Mouse (Mus musculus) right cerebral cortex, postnatal 10 days (tissue): ENCODE data around the gene Kalrn.
"Not testable (repeated sequence)": the region's sequence is repeated elsewhere in the genome, so short reads cannot be mapped to it uniquely, and the experiment has no call there.

Source experiments
- DNase-seq, 2 experiments: peaks; one replicate each; pipeline ENCODE4 v3.0.0; 2021; ENCODE audit warnings: low spot score in 2 of 2

The Kalrn gene

DNA sequence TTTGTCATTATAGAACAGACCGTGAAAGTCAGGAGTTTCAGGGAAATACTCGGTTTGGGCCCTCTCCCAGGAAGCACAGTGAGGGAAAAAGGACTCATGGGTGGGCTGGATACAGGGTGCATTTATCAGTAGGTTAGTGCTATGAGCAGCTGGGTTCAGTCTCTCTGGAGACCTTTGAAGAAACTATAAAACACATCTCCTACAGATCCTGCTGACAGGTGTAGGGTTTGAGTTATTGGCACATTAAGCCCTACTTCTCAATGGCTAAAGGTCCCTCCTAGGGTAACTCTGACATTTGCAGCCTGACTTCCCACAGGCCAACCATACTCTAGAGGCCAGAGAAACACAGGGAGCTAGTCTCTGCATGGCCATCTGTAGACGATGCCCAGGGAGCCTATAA is 256.2 kb downstream of the Kalrn start:
- no peak for DNase-seq

DNA sequence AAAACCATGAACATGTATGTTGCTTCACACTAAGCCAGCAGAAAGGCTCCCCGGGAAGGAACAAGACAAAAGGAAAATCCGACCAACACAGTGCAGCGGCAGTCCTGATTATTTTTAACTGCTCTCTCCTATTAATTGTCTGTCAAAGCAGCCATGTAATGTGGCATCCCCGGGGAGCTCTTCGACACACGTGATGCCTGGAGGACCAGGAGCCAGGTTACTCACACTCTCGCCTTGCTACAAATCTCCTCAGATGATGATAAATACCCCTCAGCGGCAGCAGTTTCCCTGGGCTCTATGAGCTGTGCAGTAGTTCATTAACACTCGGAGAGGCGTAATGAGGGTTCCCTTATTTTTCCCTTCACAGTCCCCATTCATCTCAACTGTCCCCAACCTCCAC is 257.1 kb downstream of the Kalrn start:
- no peak for DNase-seq

DNA sequence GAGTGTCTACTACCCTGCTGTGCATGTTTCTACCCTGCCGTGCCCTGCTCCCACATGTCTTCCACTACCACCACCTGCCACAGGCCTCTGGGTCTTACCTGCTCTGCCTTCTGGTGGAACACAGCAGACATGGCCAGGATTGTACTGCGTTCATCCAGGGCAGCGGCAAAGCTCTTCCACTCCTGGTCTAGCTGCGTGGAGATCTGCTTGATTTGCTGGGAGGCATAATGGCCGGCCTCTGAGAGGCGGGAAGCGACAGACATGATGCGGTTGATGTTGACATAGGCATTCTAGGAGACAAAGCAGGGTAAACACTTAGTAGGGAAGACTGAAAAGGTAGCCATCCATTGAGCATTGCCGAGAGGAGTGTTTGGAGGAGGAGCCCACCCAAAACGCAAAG is 259.3 kb downstream of the Kalrn start:
- no peak for DNase-seq

DNA sequence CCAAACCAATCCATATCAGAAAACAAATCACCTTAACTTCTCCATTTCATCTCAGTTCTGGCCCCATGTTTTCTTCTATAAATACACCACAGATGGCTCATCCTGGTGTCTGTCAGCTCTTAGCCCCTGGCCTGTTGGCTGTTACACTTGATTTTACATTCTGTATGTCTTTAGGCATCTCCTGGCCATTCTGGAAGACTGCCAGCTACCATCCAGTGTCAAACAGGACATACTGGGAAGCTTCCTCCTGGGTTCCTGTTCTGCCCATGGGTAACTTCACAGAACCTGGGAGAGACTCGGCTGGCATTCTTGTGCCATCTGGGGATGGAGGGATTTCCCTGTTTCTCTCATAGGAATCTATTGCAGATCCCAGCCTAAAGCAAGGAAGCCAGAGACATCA is 261.8 kb downstream of the Kalrn start:
- DNase-seq = no peak

DNA sequence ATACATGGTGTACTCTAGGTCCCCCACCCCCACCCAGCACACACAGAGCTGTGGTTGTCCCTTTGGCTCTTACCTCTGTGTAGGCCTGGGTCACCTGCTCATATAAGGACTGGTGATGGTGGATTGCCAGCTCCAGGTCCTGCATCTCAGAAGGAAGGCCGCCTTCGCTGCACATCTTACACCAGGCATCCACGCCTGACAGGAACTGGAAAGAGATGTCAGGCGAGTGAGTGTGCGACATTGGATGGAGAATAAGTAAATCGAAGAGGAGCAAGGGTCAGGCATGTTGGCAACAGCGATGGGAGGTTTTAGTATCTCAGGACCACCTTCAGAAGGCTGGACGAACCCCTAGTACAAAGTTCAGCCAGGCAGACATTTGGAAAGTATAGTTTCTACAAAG is 263.0 kb downstream of the Kalrn start:
- DNase-seq = no peak

DNA sequence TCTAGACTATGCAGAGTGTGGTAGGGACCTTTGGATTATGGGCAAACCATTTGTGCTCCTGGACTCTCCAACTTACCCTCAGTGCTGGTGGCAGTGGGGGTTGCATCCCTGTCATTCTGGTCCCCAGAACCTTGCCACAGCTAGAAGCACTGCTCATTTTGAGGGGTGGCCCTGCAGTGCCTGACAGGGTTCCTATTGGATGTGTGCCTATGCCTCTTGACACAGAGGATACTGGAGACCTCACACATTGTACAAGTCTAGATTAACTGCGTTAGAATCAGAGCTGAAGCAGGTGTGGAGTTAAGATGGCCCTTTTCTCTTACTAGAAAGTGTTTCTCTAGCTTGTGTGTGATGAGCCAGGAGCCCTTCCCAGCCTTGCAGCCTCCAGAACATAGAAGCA is 265.0 kb downstream of the Kalrn start:
- no peak for DNase-seq

DNA sequence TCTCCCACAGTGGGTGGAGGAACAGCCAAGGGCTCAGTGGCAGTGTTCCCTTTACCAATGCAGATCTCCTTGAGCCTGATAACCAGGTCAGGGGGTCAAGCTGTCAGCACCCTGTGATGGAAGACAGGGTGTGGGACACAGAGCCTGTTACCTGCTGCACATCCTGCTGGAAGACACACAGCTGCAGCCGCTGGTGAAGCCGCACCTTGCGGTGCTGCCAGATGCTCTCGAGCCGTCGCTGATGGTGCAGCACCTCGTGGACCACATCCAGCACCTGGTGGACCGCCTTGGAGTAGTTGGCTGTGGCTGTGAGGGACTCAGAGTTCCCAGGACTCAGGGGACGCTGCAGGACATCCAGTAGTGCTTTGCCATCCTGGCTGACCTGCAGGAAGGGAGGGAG is 265.9 kb downstream of the Kalrn start:
- no peak for DNase-seq

DNA sequence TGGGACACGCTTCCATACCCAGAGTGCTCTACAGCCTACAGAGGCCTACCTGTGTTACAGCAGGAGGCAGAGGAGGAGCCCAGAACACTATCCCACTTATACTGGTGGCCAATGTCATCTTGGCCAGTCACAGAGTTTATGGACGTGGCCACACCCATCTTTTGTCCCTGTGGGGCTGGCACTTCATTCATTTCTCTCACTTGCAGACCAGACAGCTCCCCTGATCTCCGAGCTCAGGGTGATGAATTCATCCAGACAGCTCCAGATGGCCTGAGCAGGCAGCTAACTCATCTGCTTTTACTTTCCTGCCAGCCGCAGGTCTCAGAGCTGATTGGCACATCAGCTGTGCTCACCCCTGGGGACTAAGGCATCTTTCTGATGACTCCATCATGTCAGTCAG is 267.7 kb downstream of the Kalrn start:
- no peak for DNase-seq

DNA sequence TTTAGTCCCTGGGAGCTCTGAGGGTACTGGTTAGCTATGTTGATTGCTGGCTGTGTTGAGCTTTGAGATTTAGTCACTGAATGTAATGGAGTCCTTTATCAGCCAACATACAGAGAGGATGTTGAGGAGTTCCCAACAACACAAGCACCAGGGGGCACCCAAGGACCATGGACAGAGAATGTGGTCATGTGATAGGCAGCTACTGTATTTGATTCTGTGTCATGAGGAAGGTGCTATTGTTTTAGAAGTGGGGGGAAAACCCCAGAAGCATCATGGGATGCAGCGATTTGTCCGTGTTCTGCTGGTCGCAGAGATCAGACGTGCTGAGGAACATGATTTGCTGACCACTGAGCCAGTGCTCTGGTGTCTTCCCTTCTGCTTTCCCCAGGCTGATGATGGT is 269.5 kb downstream of the Kalrn start:
- not testable (repeated sequence) for DNase-seq

DNA sequence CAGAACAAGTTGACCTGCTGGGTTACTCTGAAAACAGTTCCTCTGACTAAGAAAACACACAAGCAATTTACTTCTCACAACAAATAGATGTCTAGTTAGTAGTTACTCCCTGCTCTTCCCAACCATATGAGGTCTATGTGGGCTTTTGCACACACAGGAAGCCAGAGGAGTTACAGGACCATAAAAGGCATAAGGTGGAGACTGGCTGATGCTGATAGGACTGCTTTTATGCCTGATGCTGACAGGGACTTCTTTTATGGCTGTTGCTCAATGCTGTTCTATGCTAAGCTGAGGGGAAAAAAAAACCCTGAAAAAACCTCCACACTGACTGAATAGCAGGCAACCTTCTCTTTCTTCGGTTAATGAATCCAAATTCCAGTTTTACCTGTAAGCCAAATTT is 270.8 kb downstream of the Kalrn start:
- DNase-seq = no peak

DNA sequence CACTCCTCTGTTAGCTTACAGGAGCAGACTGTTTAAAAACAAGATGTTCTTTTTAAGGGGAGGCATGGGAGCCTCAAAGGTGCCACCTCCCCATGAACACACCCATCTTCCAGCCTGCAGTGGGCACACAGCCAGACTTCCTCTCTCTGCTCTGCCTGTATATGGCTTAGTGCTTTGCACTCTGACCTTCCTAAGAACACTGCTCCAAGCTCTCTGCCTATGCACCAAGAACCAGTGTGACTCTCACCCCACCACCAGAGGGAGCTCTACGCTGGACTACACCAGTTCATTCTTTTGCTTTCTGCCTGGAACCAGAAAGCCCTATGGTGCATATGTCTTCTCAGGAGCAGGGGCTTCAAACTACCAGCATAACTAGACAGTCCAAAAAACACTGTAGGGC is 271.3 kb downstream of the Kalrn start:
- DNase-seq = peak in 1 of 2 experiments; percentile 41

DNA sequence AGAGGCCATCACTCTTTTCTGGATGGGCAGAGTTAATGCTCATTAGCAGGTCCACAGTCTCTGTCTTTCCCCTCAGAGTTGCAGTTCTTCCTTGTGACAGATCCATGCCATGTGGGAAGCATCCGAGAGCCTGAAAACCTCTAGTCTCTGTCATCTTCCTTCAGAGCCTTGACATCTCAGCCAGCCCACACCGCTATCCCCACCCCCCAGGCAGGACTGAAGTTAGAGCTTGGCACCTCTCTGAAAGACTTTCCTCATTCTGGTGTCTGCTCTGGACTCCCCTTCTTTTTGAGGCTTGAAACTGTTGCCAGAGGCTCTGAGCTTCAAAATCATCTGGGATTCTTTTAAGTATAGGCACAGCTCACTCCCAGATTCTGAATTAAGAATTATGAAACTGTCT is 274.1 kb downstream of the Kalrn start:
- no peak for DNase-seq

DNA sequence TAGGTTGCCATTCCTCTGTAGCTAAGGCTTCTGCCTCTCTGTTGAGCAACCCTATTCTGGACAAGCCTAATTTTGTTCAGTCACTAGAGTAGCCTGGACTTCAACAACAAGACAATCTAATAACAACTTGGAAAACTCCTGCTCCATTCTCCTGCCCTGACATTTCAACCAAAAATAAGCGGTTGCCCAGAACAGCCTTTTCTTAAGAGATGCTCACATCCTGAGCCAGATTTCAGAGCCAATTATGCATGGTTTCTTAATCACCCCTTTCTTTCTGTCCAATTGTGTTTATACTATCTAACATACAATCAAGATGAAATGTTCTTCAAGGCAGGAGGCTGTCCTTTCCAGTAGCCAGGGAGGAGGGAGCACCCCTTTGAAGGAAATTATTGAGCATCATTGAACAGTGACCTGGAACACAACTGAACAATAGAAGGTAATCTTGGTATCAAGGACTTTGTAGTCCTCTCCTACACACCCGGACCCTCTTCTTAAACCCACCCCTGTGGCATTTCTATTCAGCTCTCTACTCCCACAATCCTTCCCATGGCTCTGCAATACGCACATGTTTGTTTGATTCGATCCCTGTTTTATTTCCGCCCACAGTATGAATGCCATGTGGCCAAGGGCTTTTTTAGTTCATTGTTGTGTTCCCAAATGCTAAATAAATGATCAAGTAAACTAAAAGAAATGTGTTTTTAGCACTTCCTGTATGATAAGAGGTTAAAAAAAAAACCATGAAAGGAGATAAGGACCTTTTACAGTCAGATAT is 275.2 kb downstream of the Kalrn start:
- no peak for DNase-seq

DNA sequence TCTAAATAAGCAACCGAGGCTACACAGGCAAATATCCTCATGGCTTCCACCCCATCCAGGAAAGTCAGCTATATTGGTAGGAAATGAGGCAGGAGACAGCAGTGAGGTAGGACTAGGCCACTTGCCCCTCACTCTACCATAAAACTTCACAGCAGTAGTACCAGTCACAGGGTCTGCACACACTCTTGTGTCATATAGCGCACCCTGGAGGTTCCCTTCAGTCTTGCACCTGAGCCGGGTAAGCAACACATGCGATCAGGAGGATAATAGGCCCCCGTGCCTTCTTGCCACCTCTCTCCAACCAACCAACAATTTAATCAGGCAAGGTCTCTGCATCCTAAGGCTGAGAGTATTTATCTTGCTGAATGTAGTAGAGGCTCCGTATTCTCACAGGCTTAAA is 278.8 kb downstream of the Kalrn start:
- DNase-seq = no peak

DNA sequence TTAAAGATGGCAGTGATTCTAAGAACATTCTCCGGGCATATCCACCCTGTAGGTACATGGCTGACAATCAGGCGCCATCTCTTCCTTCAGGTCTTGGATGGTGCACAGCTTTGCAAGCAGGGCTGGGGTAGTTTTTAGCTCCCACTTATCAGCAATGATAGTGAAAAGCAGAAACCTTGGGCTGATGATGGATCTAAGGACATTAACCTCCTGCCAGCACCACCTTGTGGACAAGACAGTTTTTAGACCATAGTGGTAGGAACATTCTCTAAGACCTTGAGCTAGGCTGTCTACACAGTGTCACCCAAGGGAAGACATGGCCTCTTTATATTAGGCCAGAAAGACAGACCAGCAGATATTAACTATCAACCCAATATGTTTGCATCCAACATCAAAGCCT is 279.7 kb downstream of the Kalrn start:
- no peak for DNase-seq

DNA sequence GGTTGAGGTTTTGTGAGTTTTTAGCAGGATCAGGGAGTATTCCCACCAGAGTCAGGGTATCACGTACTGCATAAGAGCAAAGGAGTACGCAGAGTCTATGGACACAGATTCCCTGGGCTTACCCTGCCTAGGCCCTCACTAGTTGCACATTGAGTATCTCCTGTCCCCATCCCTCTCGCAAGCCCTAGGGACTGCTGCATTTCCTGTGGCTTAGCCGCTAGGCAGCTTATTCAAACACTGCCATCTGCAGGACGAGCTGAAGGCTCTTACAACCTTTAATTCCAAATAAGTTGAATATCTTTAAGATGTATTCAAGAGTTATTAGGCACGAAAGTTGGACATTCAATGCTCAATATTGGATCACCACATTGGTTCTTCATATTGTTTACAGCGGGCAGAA is 283.7 kb downstream of the Kalrn start:
- no peak for DNase-seq

DNA sequence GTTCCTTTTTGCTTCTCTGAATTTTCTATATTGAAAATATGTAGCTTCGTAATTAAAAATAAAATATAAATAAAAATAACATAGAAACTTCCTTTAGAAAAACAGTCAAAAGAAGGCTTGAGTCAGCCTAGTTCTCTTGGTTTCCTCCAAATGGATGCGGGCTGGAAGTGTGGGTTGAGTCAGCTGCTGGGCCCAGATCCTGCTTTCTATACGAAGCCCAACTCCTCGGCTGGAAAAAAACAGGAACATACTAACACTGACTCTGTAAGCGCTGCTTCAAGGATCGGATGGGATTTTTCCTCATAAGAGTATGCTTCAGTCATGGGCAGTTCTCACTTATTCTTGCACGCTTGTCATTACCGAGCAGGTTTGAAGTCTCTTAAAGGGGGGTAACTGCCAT is 291.3 kb downstream of the Kalrn start:
- no peak for DNase-seq

DNA sequence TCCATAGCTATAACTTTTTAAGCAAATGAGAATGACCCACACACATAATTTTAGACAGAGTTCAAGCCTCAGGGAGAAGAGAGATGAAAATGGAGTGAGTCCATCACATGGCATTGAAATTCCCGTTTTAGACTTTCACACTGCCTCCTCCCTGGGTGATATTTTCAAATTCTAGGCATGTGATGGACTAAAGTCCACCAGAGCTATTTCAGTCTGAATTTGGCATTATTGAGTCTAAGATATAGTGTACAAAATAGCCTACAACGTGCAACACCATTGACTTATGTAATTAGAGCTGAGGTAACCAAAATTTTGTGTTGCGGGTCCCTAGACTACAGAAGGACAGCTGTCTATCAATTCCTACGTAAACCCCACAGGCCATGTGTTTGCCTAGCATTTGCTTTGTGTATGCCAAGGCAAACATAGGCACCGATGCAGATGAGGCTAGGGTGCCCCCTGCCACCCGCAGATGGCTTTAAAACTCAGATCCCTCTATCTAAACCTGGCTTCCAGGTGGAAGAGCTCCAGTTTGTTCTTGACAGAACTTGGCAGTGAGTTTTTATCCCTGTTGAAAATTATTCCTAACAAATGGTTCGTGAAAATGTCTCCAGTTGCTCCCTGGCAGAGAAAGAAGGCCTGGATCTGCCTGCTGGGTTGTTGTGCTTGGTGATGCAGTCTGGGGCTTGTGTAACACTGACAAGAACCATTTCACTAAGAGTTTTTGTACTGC is 293.5 kb downstream of the Kalrn start:
- DNase-seq = peak; percentile 55 to 74

DNA sequence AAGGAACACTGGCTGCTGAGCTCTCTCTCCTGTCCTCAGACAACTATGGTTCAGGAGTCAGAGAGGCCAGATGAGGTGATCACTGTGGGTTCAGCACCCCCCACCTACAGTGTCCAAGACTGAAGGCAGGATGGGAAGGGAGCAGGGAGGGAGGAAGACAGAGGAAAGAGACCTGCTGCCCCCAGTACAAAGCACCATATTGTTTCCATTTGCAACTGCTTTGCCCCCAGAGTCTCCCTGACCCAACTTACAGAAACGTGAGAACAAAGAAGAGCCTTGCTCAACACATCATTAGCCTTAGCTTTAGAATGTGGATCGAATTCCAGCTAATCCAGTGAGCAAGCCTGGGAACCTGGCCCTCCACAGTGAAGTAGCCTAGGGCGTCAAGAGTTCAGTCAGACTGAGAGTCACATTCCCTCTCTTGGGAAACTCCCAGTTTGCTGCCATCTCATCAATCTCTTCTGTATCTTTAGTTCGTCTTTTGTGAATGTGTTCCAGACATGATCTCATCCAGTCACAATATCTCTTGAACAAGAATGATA is 295.0 kb downstream of the Kalrn start:
- no peak for DNase-seq

DNA sequence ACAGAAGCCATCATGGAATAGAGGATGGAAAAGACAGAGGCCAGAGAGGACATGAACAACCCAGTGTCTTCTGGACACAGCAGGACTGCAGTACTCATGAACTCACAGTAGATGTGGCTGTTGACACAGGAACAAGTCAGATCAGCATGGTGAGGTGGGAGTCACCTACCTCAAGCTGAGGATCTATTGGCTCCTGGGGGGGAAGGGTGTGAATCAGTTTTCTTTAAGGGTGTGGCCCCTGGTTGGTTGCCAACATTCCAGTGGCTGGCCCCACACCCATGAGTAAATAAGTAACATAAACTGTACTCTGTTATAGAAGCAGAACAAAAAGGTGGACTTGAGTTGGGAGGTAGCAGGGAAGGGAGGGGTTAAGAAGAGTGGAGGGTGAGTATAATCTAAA is 298.7 kb downstream of the Kalrn start:
- DNase-seq = no peak

DNA sequence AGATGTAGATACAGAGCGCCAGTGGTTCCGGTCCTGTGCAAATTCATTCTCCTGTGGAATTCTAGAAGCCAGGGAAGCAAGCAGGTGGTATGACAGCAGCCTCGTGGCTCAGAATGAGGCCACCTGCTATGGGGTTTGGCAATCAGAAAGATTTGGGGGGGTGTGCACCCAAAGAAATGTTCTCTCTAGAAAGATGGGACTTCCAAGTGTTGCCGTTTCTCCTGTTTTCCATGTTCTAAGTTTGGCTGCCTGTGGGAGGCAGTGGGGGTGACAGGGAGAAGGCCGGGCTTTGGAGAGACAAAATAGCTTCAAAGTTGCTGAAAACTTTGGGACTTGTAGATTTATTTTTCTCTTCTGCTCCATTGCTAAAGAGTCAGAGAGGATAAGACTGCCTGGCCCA is 301.9 kb downstream of the Kalrn start:
- peak; percentile 55 to 61 for DNase-seq

DNA sequence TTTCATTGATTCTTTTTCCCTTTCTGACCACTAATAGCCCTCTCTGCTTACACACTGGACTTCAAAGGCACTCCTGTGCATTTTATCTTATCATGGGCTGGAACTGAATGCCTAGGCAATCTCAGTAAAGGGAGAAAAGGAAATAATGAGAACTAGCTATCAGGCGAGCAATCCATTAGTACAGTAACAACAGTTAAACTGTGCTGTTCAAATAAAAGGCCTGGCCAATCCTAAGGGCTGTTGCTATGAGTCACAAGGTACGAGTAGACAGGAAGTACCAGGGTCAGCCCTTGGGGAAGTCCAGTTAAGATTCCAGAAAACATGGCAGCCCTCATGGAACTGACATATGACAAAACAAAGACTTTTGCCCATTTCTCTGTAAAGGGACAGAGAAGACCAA is 302.7 kb downstream of the Kalrn start:
- DNase-seq = no peak

DNA sequence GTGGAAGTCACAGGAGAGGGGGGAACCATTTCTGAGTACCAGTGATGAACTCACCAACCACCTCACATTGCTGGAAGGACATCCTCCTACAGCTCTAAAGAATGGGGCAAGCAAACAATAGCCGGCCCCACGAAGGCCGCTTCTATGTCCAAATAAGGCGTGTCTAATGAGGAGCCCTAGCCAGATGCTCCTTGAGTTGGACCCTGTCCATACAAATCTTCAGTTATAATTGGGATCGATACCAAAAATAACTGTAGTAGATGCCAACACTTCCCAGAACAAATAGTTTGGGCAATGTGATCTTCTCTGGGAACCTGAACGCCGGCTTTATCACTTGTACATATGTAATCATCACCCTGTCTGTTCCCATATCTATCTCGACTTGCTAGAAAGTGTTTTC is 303.7 kb downstream of the Kalrn start:
- no peak for DNase-seq
